Mouse (Mus musculus) hindbrain, postnatal 0 days (tissue): ENCODE data around the gene Zfand2a. TPM values are rescaled to one million over a fixed set of nuclear protein-coding genes. Genes with fewer than 3 reads are reported as not detected.
A peak's percentile ranks its signal among the peaks of the same experiment; 100 is the strongest.

Experiments
- ATAC-seq: fragments of 200-750 bp; cut with Nextera tagmentation; 2 replicates; pipeline ENCODE4 v1.8.0; 2017; ENCODE audit warnings: mild to moderate bottlenecking, moderate TSS enrichment, moderate library complexity
- DNase-seq: peaks from one replicate; pipeline ENCODE4 v3.0.0-alpha.2; 2015; ENCODE audit warnings: low spot score
- H3K27ac ChIP-seq: fragments of 300-500 bp; sonication (generic); 2 replicates; pipeline ENCODE4 v1.5.1; 2014; ENCODE audit warnings: mild to moderate bottlenecking
- H3K27me3 ChIP-seq: fragments of 300-500 bp; sonication (generic); 2 replicates; pipeline ENCODE4 v1.6.1; 2014; ENCODE audit warnings: low read length, mixed read lengths; ENCODE audit not compliant: insufficient read depth
- H3K36me3 ChIP-seq: fragments of 300-500 bp; sonication (generic); 2 replicates; pipeline ENCODE4 v1.6.1; 2014; ENCODE audit warnings: low read length, mixed read lengths; ENCODE audit not compliant: insufficient read depth
- H3K4me1 ChIP-seq: fragments of 300-500 bp; sonication (generic); 2 replicates; pipeline ENCODE4 v1.6.1; 2014; ENCODE audit warnings: antibody characterized with exemption, low read length, mixed read lengths; ENCODE audit not compliant: insufficient read depth
- H3K4me2 ChIP-seq: fragments of 300-500 bp; sonication (generic); 2 replicates; pipeline ENCODE4 v1.6.1; 2014; ENCODE audit warnings: low read depth, mild to moderate bottlenecking, low read length, moderate library complexity, mixed read lengths
- H3K4me3 ChIP-seq: fragments of 300-500 bp; sonication (generic); 2 replicates; pipeline ENCODE4 v1.5.1; 2014; ENCODE audit warnings: low read length
- H3K9ac ChIP-seq: fragments of 300-500 bp; sonication (generic); replicated peaks from 2 replicates; pipeline ENCODE4 v1.6.1; 2014; ENCODE audit warnings: mild to moderate bottlenecking, low read length, moderate library complexity, mixed read lengths
- H3K9me3 ChIP-seq: fragments of 300-500 bp; sonication (generic); 2 replicates; pipeline ENCODE4 v1.6.1; 2016; ENCODE audit warnings: low read length, mixed read lengths
- CTCF ChIP-seq: IDR thresholded peaks from 2 replicates; pipeline ENCODE4 v1.5.1; 2016; ENCODE audit warnings: antibody characterized with exemption, control low read depth, low read depth
- WGBS: fragments of 180-500 bp; shearing (Covaris S2); extraction: QIAGEN DNeasy Blood & Tissue Kit; methylation state at CpG from one replicate; pipeline ENCODE4 v1.1.7; 2014; 5-methylcytosine and 5-hydroxymethylcytosine counted together
- polyA plus RNA-seq: library from polyadenylated mRNA; unstranded; fragments of >200 nt; fragmentation: Nextera tagmentation; extraction: Ambion mirVana; gene quantifications from 2 replicates; pipeline ENCODE4 v1.2.1, GENCODE M21; 2015
- total RNA-seq: library from RNA; depleted of rRNA; stranded (reverse); fragments of >200 nt; gene quantifications from 2 replicates; pipeline ENCODE4 v1.2.3, GENCODE M21; 2014

Zfand2a gene
- total and polyA plus RNA-seq, 2 experiments from 2014 or later, result 26.2 to 61.1 TPM

GRCm38 (mm10) chr5:139495019-139495669 is 10.8 kb upstream of the Zfand2a start:
- TF ChIP-seq CTCF, result no peak
- Histone ChIP-seq H3K4me1 (no peaks in the 10 kb centered on the region), H3K9me3 (no peaks in the 10 kb centered on the region), H3K27me3 (no peaks in the 10 kb centered on the region), H3K4me3 (no peak overlapping the region), H3K27ac (no peak overlapping the region), H3K4me2 (no peak overlapping the region), H3K9ac (no peak overlapping the region), H3K36me3 (no peaks in the 10 kb centered on the region)
- ATAC-seq (no peak), DNase-seq (peak; percentile 25)
- 59% methylated on average over 22 of the region's 22 CpGs for WGBS

- ATAC-seq, result no peak
- no peak for TF ChIP-seq CTCF
- Histone ChIP-seq H3K4me1 (no peaks in the 10 kb centered on the region), H3K9ac (no peak overlapping the region), H3K9me3 (no peaks in the 10 kb centered on the region), H3K27ac (no peak overlapping the region), H3K36me3 (no peaks in the 10 kb centered on the region), H3K4me2 (no peak overlapping the region), H3K4me3 (no peak overlapping the region), H3K27me3 (no peaks in the 10 kb centered on the region)
- DNase-seq, result no peak
- WGBS, result 60% methylated on average over 5 of the region's 5 CpGs
Observed at GRCm38 (mm10) chr5:139493690-139494089, 9.3 kb upstream of the Zfand2a start.

- Histone ChIP-seq H3K27me3 (no peaks in the 10 kb centered on the region), H3K9me3 (no peaks in the 10 kb centered on the region), H3K4me3 (no peak overlapping the region), H3K27ac (no peak overlapping the region), H3K4me1 (no peaks in the 10 kb centered on the region), H3K4me2 (no peak overlapping the region), H3K9ac (no peak overlapping the region), H3K36me3 (no peaks in the 10 kb centered on the region)
- 46% methylated on average over 8 of the region's 8 CpGs for WGBS
- no peak for TF ChIP-seq CTCF
- no peak for ATAC-seq
- no peak for DNase-seq
Observed at GRCm38 (mm10) chr5:139491348-139491747, 7.0 kb upstream of the Zfand2a start.

- no peaks in the 10 kb centered on the region for H3K9me3 ChIP-seq
- H3K9ac ChIP-seq, result no peak overlapping the region
- H3K36me3 ChIP-seq, result no peaks in the 10 kb centered on the region
- no peak for TF ChIP-seq CTCF
- H3K27ac ChIP-seq, result no peak overlapping the region
- H3K27me3 ChIP-seq, result no peaks in the 10 kb centered on the region
- H3K4me1 ChIP-seq, result no peaks in the 10 kb centered on the region
- ATAC-seq (no peak), DNase-seq (peak; percentile 8)
- no peak overlapping the region for H3K4me3 ChIP-seq
- WGBS, result 52% methylated on average over 11 of the region's 11 CpGs
- no peak overlapping the region for H3K4me2 ChIP-seq
Observed at GRCm38 (mm10) chr5:139490131-139490530, 5.8 kb upstream of the Zfand2a start.

GRCm38 (mm10) chr5:139483171-139483848 is 1.0 kb downstream of the Zfand2a start:
- H3K27ac ChIP-seq, result peak overlapping the region; percentile 86; the same call in 1 of the 2 replicates
- no peak for ATAC-seq
- peak overlapping the region; percentile 98 for H3K4me3 ChIP-seq
- 61% methylated on average over 14 of the region's 14 CpGs for WGBS
- no peaks in the 10 kb centered on the region for H3K9me3 ChIP-seq
- no peak for TF ChIP-seq CTCF
- peaks cover 27% of the 10 kb centered on the region for H3K36me3 ChIP-seq
- no peaks in the 10 kb centered on the region for H3K27me3 ChIP-seq
- H3K9ac ChIP-seq, result peak overlapping the region; percentile 89; the same call in 1 of the 2 replicates
- peak overlapping the region; percentile 76 for H3K4me2 ChIP-seq
- no peak for DNase-seq
- peaks cover 3% of the 10 kb centered on the region; the same call in 1 of the 2 replicates for H3K4me1 ChIP-seq

- Histone ChIP-seq H3K9me3 (no peaks in the 10 kb centered on the region), H3K4me3 (no peak overlapping the region), H3K9ac (no peak overlapping the region), H3K27ac (no peak overlapping the region), H3K36me3 (peaks cover 44% of the 10 kb centered on the region), H3K4me1 (peaks cover 3% of the 10 kb centered on the region; the same call in 1 of the 2 replicates), H3K27me3 (no peaks in the 10 kb centered on the region), H3K4me2 (no peak overlapping the region)
- 89% methylated on average over 10 of the region's 10 CpGs for WGBS
- no peak for ATAC-seq
- DNase-seq, result no peak
- no peak for TF ChIP-seq CTCF
Observed at GRCm38 (mm10) chr5:139480406-139480805, 3.9 kb downstream of the Zfand2a start.

- DNase-seq, result no peak
- Histone ChIP-seq H3K27ac (no peak overlapping the region), H3K4me2 (no peak overlapping the region)
Observed at GRCm38 (mm10) chr5:139479088-139479487, 5.3 kb downstream of the Zfand2a start.

More at GRCm38 (mm10) chr5:139479088-139479487, 5.3 kb downstream of the Zfand2a start:
- H3K4me3 ChIP-seq, result no peak overlapping the region
- WGBS, result 89% methylated on average over 8 of the region's 8 CpGs
- no peaks in the 10 kb centered on the region for H3K9me3 ChIP-seq
- ATAC-seq, result no peak
- H3K4me1 ChIP-seq, result peaks cover 3% of the 10 kb centered on the region; the same call in 1 of the 2 replicates
- TF ChIP-seq CTCF, result no peak
- H3K9ac ChIP-seq, result no peak overlapping the region
- H3K36me3 ChIP-seq, result peaks cover 56% of the 10 kb centered on the region
- no peaks in the 10 kb centered on the region for H3K27me3 ChIP-seq
